Mouse (Mus musculus) heart, embryonic 10.5 days (tissue): ENCODE data around the gene Extl1. TPM values are rescaled to one million over a fixed set of nuclear protein-coding genes. Genes with fewer than 3 reads are reported as not detected.
"Not testable (repeated sequence)": the region's sequence is repeated elsewhere in the genome, so short reads cannot be mapped to it uniquely, and the experiment has no call there.

Experiments used
- DNase-seq: peaks from one replicate; pipeline ENCODE4 v3.0.0-alpha.2; 2017; ENCODE audit warnings: low spot score
- H3K27ac ChIP-seq: fragments of 300-500 bp; sonication (generic); 2 replicates; pipeline ENCODE4 v1.5.1; 2016; ENCODE audit warnings: mild to moderate bottlenecking
- H3K27me3 ChIP-seq: fragments of 300-500 bp; sonication (generic); 2 replicates; pipeline ENCODE4 v1.6.1; 2016; ENCODE audit warnings: mild to moderate bottlenecking; ENCODE audit not compliant: poor library complexity, insufficient read depth, severe bottlenecking
- H3K36me3 ChIP-seq: fragments of 300-500 bp; sonication (generic); 2 replicates; pipeline ENCODE4 v1.6.1; 2016; ENCODE audit warnings: mild to moderate bottlenecking, moderate library complexity
- H3K4me1 ChIP-seq: fragments of 300-500 bp; sonication (generic); 2 replicates; pipeline ENCODE4 v1.6.1; 2016; ENCODE audit warnings: mild to moderate bottlenecking
- H3K4me3 ChIP-seq: fragments of 300-500 bp; sonication (generic); 2 replicates; pipeline ENCODE4 v1.5.1; 2016; ENCODE audit warnings: mild to moderate bottlenecking, moderate library complexity
- H3K9me3 ChIP-seq: fragments of 300-500 bp; sonication (generic); 2 replicates; pipeline ENCODE4 v1.6.1; 2016; ENCODE audit warnings: mild to moderate bottlenecking, moderate library complexity
- WGBS: fragments of 180-500 bp; shearing (Covaris S2); methylation state at CpG from one replicate; pipeline ENCODE4 v1.1.7; 2016; 5-methylcytosine and 5-hydroxymethylcytosine counted together
- polyA plus RNA-seq: library from polyadenylated mRNA; unstranded; fragments of >200 nt; fragmentation: Nextera tagmentation; extraction: Ambion mirVana; gene quantifications from 2 replicates; pipeline ENCODE4 v1.2.1, GENCODE M21; 2016

Gene Extl1
- polyA plus RNA-seq: 1.9 and 2.8 TPM in 2 replicates

DNA sequence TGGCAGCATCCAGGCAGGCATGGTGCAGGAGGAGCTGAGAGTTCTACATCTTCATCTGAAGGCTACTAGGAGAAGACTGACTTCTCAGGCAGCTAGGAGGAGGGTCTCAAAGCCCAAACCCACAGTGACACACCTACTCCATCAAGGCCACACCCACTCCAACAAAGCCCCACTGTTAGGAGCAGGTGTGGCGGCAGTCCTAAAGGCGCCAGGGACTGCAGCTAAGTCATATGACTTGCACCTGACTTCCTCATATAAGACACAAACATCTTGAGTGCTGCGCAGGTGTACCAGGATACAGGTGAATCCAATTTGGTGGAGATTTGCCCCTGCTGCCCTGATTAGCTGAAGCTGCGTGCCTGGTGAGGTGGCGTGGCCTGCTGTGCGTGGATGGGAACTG lies at the start of gene Extl1:
Gene Extl1, minus strand, starts transcription at position 101 of the 400 bp plus-strand sequence.
- 93% methylated on average over 2 of the region's 6 CpGs for WGBS
- H3K4me1 ChIP-seq: peaks cover 12% of the 10 kb centered on the region
- H3K36me3 ChIP-seq, DNase-seq, H3K9me3 ChIP-seq, H3K4me3 ChIP-seq, H3K27me3 ChIP-seq, H3K27ac ChIP-seq: not testable (repeated sequence)

DNA sequence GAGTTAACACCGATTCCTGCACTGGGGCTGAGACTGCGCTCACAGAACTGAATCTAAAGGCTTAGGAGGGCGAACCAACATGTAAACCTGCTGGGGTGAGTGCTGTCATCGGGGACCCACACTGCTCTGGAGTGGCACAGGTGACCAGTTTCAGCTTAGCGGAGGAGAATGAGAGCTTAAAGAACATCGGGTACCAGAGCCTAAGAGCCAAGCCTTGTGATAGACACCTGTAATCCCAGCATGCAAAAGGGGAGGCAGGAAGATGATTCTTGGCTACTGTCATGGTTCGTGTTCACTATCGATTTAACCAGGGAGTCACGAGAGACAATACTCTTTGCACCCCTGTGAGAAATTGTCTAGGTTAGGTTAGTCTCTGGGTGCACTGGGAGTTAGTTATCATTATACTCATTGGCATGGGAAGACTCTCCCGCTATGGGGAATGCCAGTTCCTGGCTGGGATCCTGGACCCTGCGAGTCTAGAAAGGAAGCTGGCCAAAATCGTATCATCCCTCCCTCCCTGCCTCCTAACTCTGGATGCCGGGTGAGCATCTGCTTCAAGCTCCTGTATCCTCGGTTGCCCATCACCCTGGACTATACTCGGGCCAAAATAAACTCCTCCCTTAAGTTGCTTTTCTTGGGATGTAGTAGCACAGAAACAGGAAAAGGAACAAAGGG lies 49.2 kb upstream of the Extl1 start:
- WGBS: 81% methylated on average over 15 of the region's 15 CpGs
- Histone ChIP-seq H3K36me3 (no peaks in the 10 kb centered on the region), H3K27me3 (no peaks in the 10 kb centered on the region)

DNA sequence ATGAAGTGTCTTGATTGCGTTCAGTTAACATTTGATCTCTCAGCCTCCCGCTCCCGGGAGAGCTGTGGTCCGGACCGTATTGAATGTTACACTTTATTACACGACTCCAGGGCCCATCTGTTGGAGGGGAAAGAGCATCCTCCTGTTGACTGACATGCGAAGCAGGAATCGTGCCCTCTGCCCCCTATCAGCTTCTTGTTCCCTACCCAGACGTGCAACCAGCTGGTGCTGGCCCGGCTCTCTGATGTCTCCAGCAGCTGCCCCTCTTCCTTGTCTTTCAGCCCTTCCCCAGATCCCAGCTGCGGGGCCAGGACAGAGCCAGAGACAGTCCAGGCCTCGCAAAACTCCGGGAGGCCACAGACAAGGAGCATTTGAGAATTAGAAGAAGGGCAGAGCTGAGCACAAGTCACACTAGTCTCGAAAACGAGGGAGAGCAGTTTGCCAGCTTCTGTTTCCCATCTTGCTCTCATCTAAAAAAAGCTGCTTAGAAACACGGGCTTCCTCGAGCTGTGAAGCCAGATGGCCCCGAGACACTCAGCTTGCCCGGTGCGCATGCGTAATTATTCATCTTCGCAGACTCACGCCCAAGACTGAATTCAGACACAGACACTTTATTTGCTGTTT lies 46.8 kb upstream of the Extl1 start:
- Histone ChIP-seq H3K9me3 (no peaks in the 10 kb centered on the region), H3K4me3 (no peak overlapping the region), H3K4me1 (peaks cover 10% of the 10 kb centered on the region), H3K36me3 (peaks cover 6% of the 10 kb centered on the region; the same call in 1 of the 2 replicates), H3K27ac (peak overlapping the region; percentile 52), H3K27me3 (no peaks in the 10 kb centered on the region)
- no peak for DNase-seq
- WGBS: 48% methylated on average over 23 of the region's 23 CpGs

More for the DNA sequence above, 49.2 kb upstream of the Extl1 start:
- no peak overlapping the region for H3K4me3 ChIP-seq
- H3K9me3 ChIP-seq: no peaks in the 10 kb centered on the region
- H3K4me1 ChIP-seq: peaks cover 10% of the 10 kb centered on the region
- no peak overlapping the region for H3K27ac ChIP-seq
- no peak for DNase-seq

DNA sequence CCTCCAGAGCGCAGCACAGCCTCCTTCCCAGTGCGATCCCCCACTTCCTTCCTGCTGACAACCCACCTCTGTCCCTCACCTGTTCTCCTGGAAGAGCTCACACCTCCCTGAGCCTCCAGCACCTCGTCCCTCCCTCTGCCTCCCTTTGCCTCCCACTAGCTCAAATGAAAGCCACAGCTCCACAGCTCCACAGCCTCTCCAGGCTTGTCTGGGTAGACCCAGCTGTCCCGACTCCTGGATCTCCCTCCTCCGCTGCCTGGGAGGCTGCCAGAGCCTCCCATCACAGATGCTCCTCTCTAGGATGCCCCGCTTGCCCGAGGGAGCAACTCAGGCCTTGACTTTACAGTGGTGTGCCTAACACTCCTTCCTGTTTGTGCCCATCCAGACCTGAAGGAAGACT lies 41.4 kb upstream of the Extl1 start:
- DNase-seq: no peak
- Histone ChIP-seq H3K9me3 (no peaks in the 10 kb centered on the region), H3K27ac (no peak overlapping the region), H3K36me3 (peaks cover 33% of the 10 kb centered on the region), H3K4me3 (no peak overlapping the region), H3K27me3 (no peaks in the 10 kb centered on the region; the same call in 1 of the 2 replicates), H3K4me1 (peaks cover 4% of the 10 kb centered on the region)
- WGBS: 67% methylated on average over 7 of the region's 7 CpGs

DNA sequence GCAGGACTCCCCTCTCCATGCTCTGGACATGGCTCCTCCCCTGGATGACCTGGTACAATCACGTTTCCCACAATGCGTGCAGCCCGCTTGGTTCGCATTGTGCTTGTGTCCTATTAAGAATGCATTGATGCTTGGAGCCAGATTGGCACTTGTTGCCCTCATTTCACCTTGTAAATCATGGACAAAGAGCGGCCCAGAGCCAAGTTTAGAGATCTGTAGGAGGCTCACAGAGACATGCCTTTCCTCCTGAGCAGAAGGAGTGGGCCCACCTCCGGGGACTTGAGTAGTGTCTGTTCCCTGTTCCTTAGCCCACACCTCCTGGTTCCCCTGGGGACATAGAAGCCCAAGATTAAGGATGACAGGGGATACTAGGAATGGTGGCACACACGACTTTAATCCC lies 40.3 kb upstream of the Extl1 start:
- no peaks in the 10 kb centered on the region; the same call in 1 of the 2 replicates for H3K27me3 ChIP-seq
- peaks cover 4% of the 10 kb centered on the region for H3K4me1 ChIP-seq
- no peak overlapping the region for H3K27ac ChIP-seq
- WGBS: 85% methylated on average over 7 of the region's 7 CpGs
- H3K36me3 ChIP-seq: peaks cover 36% of the 10 kb centered on the region
- H3K4me3 ChIP-seq: no peak overlapping the region
- H3K9me3 ChIP-seq: no peaks in the 10 kb centered on the region
- DNase-seq: no peak

DNA sequence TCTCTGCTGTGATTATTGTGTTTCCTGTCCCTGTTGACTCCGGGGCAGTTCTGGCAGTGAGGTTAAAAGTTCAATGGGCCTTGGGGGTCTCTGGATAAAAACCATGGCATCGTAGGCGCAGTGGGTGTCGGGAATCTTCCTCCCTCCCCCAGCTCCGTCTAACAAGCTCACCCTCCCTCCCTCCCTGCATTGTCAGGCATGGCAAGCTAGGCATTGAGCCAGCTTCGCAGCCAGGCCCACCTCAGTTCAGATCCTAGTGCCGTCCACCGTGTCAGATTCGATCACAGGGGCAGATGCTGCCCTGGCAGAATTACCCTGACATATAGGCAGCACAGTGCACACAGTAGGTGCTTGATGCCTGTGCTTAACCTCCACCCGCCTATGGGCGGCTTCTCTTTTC lies 38.3 kb upstream of the Extl1 start:
- no peak for DNase-seq
- peaks cover 47% of the 10 kb centered on the region for H3K36me3 ChIP-seq
- no peaks in the 10 kb centered on the region; the same call in 1 of the 2 replicates for H3K27me3 ChIP-seq
- H3K4me3 ChIP-seq: no peak overlapping the region
- no peak overlapping the region for H3K27ac ChIP-seq
- H3K9me3 ChIP-seq: no peaks in the 10 kb centered on the region
- 68% methylated on average over 11 of the region's 11 CpGs for WGBS
- peaks cover 8% of the 10 kb centered on the region for H3K4me1 ChIP-seq

DNA sequence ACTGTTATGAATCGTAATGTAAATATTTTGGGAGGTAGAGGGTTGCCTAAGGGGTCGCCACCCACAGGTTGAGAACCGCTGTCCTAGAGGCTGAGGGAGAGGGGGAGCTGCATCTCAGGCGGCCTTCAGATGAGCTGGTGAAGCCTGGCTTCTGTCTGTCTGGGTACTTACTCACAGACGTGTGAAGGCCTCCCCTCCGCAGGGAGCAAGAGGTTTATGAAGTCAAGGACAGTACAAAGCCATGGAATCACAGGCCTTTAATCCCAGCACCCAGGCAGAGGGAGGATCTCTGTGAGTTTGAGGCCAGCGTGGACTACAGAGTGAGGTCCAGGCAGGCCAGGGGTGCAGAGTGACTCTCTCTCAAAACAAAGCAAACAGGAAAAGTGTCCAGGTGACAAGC lies 33.5 kb upstream of the Extl1 start:
- H3K4me3 ChIP-seq: no peak overlapping the region
- WGBS: 55% methylated on average over 7 of the region's 7 CpGs
- DNase-seq: no peak
- no peaks in the 10 kb centered on the region; the same call in 1 of the 2 replicates for H3K27me3 ChIP-seq
- no peaks in the 10 kb centered on the region for H3K9me3 ChIP-seq
- H3K36me3 ChIP-seq: peaks cover 37% of the 10 kb centered on the region
- H3K4me1 ChIP-seq: peaks cover 29% of the 10 kb centered on the region
- peak overlapping the region; percentile 60 for H3K27ac ChIP-seq

DNA sequence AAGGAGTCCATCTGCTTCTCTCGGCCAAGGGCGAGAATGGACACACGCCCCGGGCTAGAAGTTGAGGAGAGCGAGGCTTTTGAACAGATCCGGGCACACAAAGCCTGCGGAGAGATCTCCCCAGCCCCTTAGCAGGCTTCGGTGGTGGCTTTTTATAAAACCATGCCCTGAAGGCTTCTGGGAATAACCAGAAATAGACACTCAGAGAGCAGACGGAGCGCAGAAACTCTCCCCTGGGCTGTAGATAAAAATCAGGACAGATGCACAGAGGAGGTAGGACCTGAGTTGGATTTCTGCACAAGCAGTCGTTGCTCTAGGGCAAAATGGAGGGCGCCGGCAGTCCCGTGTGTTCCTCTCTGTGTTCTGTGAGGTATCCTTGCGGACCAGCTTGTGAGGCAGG lies 33.0 kb upstream of the Extl1 start:
- Histone ChIP-seq H3K27ac (peak overlapping the region; percentile 60), H3K4me1 (peaks cover 29% of the 10 kb centered on the region), H3K9me3 (no peaks in the 10 kb centered on the region), H3K36me3 (peaks cover 40% of the 10 kb centered on the region), H3K4me3 (0 out of 2 replicates have a peak overlapping the region, but pooled peaks have one; percentile 2), H3K27me3 (no peaks in the 10 kb centered on the region; the same call in 1 of the 2 replicates)
- DNase-seq: no peak
- WGBS: 63% methylated on average over 15 of the region's 15 CpGs

DNA sequence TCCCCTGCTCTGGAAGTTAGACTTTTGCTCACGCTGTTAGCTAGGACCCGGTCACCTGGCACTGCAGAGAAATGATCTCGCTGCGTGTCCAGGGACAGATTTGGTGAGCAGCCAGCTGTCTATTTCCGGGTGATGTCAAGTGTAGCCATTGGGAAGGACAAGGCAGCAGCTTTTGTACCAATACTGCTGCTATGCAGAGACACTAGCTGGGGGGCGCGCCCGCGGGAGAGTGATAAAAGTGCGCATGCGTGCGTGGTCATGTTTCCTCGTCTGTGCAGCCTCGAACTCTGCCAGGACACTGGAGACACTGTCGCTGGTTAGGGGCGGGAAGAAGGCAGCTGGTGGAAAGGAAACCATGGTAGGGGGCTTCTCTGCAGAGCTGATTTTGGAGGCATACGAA lies 32.5 kb upstream of the Extl1 start:
- H3K4me1 ChIP-seq: peaks cover 29% of the 10 kb centered on the region
- H3K36me3 ChIP-seq: peaks cover 44% of the 10 kb centered on the region
- no peaks in the 10 kb centered on the region; the same call in 1 of the 2 replicates for H3K27me3 ChIP-seq
- 74% methylated on average over 17 of the region's 17 CpGs for WGBS
- H3K27ac ChIP-seq: peak overlapping the region; percentile 60
- no peak for DNase-seq
- no peaks in the 10 kb centered on the region for H3K9me3 ChIP-seq
- 0 out of 2 replicates have a peak overlapping the region, but pooled peaks have one; percentile 2 for H3K4me3 ChIP-seq

DNA sequence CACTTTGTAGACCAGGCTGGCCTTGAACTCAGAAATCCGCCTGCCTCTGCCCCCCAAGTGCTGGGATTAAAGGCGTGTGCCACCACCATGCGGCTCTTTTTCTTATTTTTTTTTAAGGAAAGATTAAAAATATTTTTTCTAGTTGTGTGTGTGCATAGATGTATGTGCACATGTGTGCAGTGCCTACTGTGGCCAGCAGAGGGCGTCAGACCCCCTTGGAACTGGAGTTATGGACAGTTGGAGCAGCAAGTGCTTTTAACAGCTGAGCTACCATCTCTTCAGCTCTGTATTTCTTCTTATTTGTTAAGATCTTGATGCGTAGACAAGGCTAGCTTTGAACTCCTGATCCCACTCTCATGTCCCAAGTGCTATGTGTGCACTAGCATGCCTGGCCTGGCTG lies 25.6 kb upstream of the Extl1 start:
- no peaks in the 10 kb centered on the region; the same call in 1 of the 2 replicates for H3K9me3 ChIP-seq
- no peak for DNase-seq
- no peak overlapping the region for H3K27ac ChIP-seq
- no peak overlapping the region for H3K4me3 ChIP-seq
- no peaks in the 10 kb centered on the region; the same call in none of the 2 replicates for H3K27me3 ChIP-seq
- WGBS: 62% methylated on average over 5 of the region's 5 CpGs
- peaks cover 16% of the 10 kb centered on the region for H3K4me1 ChIP-seq
- H3K36me3 ChIP-seq: peaks cover 36% of the 10 kb centered on the region

DNA sequence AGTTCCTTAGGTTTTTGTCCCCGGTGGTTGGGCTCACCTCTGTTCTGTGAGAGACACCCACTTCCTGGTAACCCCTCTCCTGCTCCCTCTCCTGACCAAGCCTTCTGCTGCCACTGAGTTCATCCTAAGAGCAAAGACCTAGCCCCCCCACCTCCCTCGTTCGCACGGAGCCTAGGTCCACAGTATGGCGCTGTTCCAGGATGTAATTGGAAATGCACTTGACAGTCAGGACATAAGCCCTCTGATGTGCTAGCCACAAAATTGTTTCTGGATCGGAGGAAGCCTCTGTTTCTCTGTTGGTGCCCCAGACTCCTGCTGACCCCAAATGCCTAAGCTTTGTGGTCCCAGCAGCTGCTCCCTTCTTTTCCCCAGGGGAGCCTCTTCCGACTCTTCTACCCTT lies 20.1 kb upstream of the Extl1 start:
- Histone ChIP-seq H3K27me3 (peaks cover 6% of the 10 kb centered on the region; the same call in 1 of the 2 replicates), H3K4me1 (peaks cover 40% of the 10 kb centered on the region), H3K27ac (no peak overlapping the region), H3K4me3 (no peak overlapping the region), H3K36me3 (no peaks in the 10 kb centered on the region), H3K9me3 (no peaks in the 10 kb centered on the region)
- no peak for DNase-seq
- WGBS: 50% methylated on average over 7 of the region's 7 CpGs

DNA sequence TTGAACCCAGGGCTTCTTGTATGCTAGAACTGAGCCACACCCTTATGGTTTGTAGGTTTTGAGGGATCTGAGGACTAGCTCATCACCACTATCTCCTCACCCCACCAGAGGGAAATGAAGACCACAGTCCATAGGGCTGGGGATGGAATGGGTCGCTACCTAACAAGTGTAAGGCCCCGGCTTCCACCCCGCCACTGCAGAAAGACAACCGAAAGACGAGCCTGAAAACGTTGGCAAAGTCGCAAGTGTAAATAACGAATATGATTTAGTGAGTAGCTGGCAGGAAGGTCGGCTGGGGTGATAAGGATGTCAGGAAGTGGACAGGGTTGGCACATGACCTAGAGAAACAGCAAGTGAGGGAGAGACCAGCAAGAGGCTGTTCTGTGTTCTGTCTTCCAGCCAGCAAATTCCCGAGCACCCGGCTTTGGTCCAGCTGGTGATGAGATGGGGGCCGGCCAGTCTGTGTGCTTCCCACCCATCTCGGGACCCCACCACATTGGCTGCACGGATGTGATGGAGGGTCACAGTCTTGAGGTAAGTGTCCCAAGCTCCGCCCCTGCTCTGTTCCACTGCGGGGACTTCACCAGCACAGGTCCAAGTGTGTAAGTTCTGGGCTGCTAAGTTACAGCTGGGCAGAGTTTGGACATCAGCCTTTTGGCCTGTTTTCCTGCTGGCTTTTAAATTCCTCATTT lies 19.1 kb upstream of the Extl1 start:
- DNase-seq: no peak
- Histone ChIP-seq H3K4me3 (no peak overlapping the region), H3K27me3 (peaks cover 6% of the 10 kb centered on the region; the same call in 1 of the 2 replicates), H3K9me3 (no peaks in the 10 kb centered on the region), H3K36me3 (no peaks in the 10 kb centered on the region), H3K4me1 (peaks cover 36% of the 10 kb centered on the region), H3K27ac (no peak overlapping the region)
- WGBS: 62% methylated on average over 16 of the region's 16 CpGs
